ENCODE assay signal across 21 mouse cellular contexts in genomic region chr17:64567546-64567945, GRCm38 (mm10). TPM values are rescaled to one million over a fixed set of nuclear protein-coding genes. Genes with fewer than 3 reads are reported as not detected.
DNase-seq lines count a peak whose midpoint lies in the region; ATAC-seq and TF ChIP-seq lines count a peak whose summit lies in the region.
"Had no signal": no experiment of that assay in that cellular context is flagged by ENCODE, and none has a peak within 500 bp of the region (broad histone marks: within the 10 kb centered on the region; RNA-seq: fewer than 3 reads in every experiment).

No protein-coding gene starts in this region.

- no peak overlapping the region for H3K4me3 ChIP-seq in testis, adult 2 months (ENCODE audit: control insufficient read depth, low read depth, low read length)
- no peak overlapping the region for H3K4me3 ChIP-seq in liver, embryonic 11.5 days (ENCODE audit: low read depth, low read length)
- no peak overlapping the region for H3K4me3 ChIP-seq in liver, embryonic 15.5 days (replicated peaks)
- H3K4me3 ChIP-seq: embryonic facial prominence, embryonic 12.5 days; forebrain, embryonic 15.5 days; heart, embryonic 10.5 days; hindbrain, embryonic 12.5 days had no signal

- no peaks in the 10 kb centered on the region for H3K27me3 ChIP-seq in testis, adult 2 months (ENCODE audit: control insufficient read depth, insufficient read depth, low read length)
- H3K27me3 ChIP-seq in liver, embryonic 11.5 days (replicated peaks; ENCODE audit: control insufficient read depth, insufficient read depth, low read length), result no peaks in the 10 kb centered on the region
- H3K27me3 ChIP-seq in liver, embryonic 15.5 days, result no peaks in the 10 kb centered on the region
- H3K27me3 ChIP-seq: embryonic facial prominence, embryonic 12.5 days; forebrain, embryonic 15.5 days; hindbrain, embryonic 12.5 days had no signal

- peak; percentile 96 for ATAC-seq in liver, embryonic 11.5 days (replicated peaks; ENCODE audit: low FRiP score)
- peak; percentile 92 for ATAC-seq in liver, embryonic 15.5 days (ENCODE audit: insufficient read depth)
- ATAC-seq in megakaryocyte-erythroid progenitor cell, adult 5-6 weeks (replicated peaks; ENCODE audit: low FRiP score, low TSS enrichment, poor library complexity, severe bottlenecking), result peak; percentile 83
- no peak for ATAC-seq in megakaryocyte, adult 5-6 weeks (ENCODE audit: poor library complexity, severe bottlenecking)
- ATAC-seq: forebrain, embryonic 15.5 days had no signal

- H3K36me3 ChIP-seq in testis, adult 2 months (ENCODE audit: control insufficient read depth, insufficient read depth, low read length), result no peaks in the 10 kb centered on the region
- no peaks in the 10 kb centered on the region for H3K36me3 ChIP-seq in liver, embryonic 11.5 days (ENCODE audit: control insufficient read depth, insufficient read depth, low read length)
- no peaks in the 10 kb centered on the region for H3K36me3 ChIP-seq in liver, embryonic 15.5 days (replicated peaks)
- H3K36me3 ChIP-seq: embryonic facial prominence, embryonic 12.5 days; forebrain, embryonic 15.5 days; heart, embryonic 10.5 days; hindbrain, embryonic 12.5 days had no signal

- H3K4me2 ChIP-seq in liver, embryonic 11.5 days, result peak overlapping the region; percentile 35; the same call in 1 of the 2 replicates
- H3K4me2 ChIP-seq in liver, embryonic 15.5 days, result 0 out of 2 replicates have a peak overlapping the region, but pooled peaks have one; percentile 5
- H3K4me2 ChIP-seq: embryonic facial prominence, embryonic 12.5 days; forebrain, embryonic 15.5 days; hindbrain, embryonic 12.5 days had no signal

- no peak overlapping the region for H3K9ac ChIP-seq in liver, embryonic 11.5 days (ENCODE audit: low read depth, low read length)
- H3K9ac ChIP-seq in liver, embryonic 15.5 days, result no peak overlapping the region
- H3K9ac ChIP-seq: embryonic facial prominence, embryonic 12.5 days; forebrain, embryonic 15.5 days; hindbrain, embryonic 12.5 days had no signal

- peak overlapping the region; percentile 49; the same call in 1 of the 2 replicates for H3K27ac ChIP-seq in testis, adult 2 months (ENCODE audit: control insufficient read depth, insufficient read depth, low read depth, low read length)
- peak overlapping the region; percentile 68 for H3K27ac ChIP-seq in liver, embryonic 11.5 days (ENCODE audit: low read depth, low read length)
- H3K27ac ChIP-seq in liver, embryonic 15.5 days (replicated peaks), result peak overlapping the region; percentile 33; the same call in 1 of the 2 replicates
- H3K27ac ChIP-seq: embryonic facial prominence, embryonic 12.5 days; forebrain, embryonic 15.5 days; heart, embryonic 10.5 days; hindbrain, embryonic 12.5 days had no signal

- DNase-seq in testis, postnatal 10 days (ENCODE audit: low spot score), result no peak
- DNase-seq in liver, embryonic 11.5 days (ENCODE audit: low spot score), result no peak
- DNase-seq in spleen, postnatal 14 days (ENCODE audit: low spot score in 2 of 2), result no peak
- DNase-seq in neural tube, embryonic 10.5 days (ENCODE audit: extremely low spot score, low spot score), result no peak
- DNase-seq: adrenal gland, adult 2 months; adrenal gland, postnatal 25 days; cerebellum, adult 11 months; cerebellum, adult 8-10 months; cerebellum, postnatal 25 days; gastrocnemius, postnatal 36 days; heart, adult 11 months; heart, postnatal 10 days; heart, postnatal 4 days had no signal

- TF ChIP-seq CTCF in testis, adult 2 months (IDR thresholded peaks at IDR 0.05; ENCODE audit: control insufficient read depth, insufficient read depth, insufficient replicate concordance, low read depth, low read length), result no peak

- no peaks in the 10 kb centered on the region for H3K9me3 ChIP-seq in liver, embryonic 11.5 days (ENCODE audit: control insufficient read depth, low read length)
- no peaks in the 10 kb centered on the region for H3K9me3 ChIP-seq in liver, embryonic 15.5 days (replicated peaks)
- H3K9me3 ChIP-seq: forebrain, embryonic 15.5 days; hindbrain, embryonic 12.5 days had no signal

- H3K4me1 ChIP-seq in testis, adult 2 months (ENCODE audit: control insufficient read depth, insufficient read depth, low read length), result peaks cover 2% of the 10 kb centered on the region; the same call in 1 of the 2 replicates
- peaks cover 7% of the 10 kb centered on the region for H3K4me1 ChIP-seq in liver, embryonic 11.5 days (replicated peaks; ENCODE audit: control insufficient read depth, insufficient read depth, low read length)
- H3K4me1 ChIP-seq in liver, embryonic 15.5 days (replicated peaks), result peaks cover 22% of the 10 kb centered on the region
- H3K4me1 ChIP-seq: embryonic facial prominence, embryonic 12.5 days; forebrain, embryonic 15.5 days; heart, embryonic 10.5 days; hindbrain, embryonic 12.5 days had no signal

- TF ChIP-seq POLR2A in testis, adult 2 months (IDR thresholded peaks at IDR 0.05; ENCODE audit: control insufficient read depth, low read depth, low read length), result no peak

- WGBS in liver, embryonic 11.5 days, result 44% methylated on average over 3 of the region's 3 CpGs
- WGBS in liver, embryonic 15.5 days (ENCODE audit: insufficient replicate concordance), result 31% methylated on average over 3 of the region's 3 CpGs

RNA-seq across cellular contexts. Expression of gene Man2a1, which starts 33.0 kb away (rescaled TPM):
- polyA plus RNA-seq in testis, adult 2 months (2012; rRNA removed), result 21.6 and 28.4 TPM in 2 replicates
- 5.7 and 6.8 TPM in 2 replicates for polyA plus RNA-seq in liver, embryonic 11.5 days (2014; fragmentation: Nextera tagmentation; extraction: Ambion mirVana)
- polyA plus RNA-seq in liver, embryonic 15.5 days (2015; fragmentation: Nextera tagmentation; extraction: Ambion mirVana), result 5.0 and 5.5 TPM in 2 replicates
- 15.7 and 29.5 TPM in 2 replicates for total RNA-seq in megakaryocyte-erythroid progenitor cell, adult 5-6 weeks (2014; fragmentation: Nextera tagmentation)
- total RNA-seq in megakaryocyte-erythroid progenitor cell, adult 5-6 weeks (2017), result 17.7 and 33.4 TPM in 2 replicates
- 37.3 and 39.2 TPM in 2 replicates for total RNA-seq in megakaryocyte, adult 5-6 weeks (2015)
- total RNA-seq in megakaryocyte, adult 5-6 weeks (2017), result 38.3 and 48.0 TPM in 2 replicates
